11 mouse cellular contexts compared by ENCODE assay signal in genomic region chr1:170771437-170772003, GRCm38 (mm10).
DNase-seq lines count a peak whose midpoint lies in the region; ATAC-seq and TF ChIP-seq lines count a peak whose summit lies in the region.
"Had no signal": no experiment of that assay in that cellular context is flagged by ENCODE, and none has a peak within 500 bp of the region (broad histone marks: within the 10 kb centered on the region; RNA-seq: fewer than 3 reads in every experiment).

No protein-coding gene starts in this region.

- no peak overlapping the region for H3K27ac ChIP-seq in hindbrain, embryonic 16.5 days (ENCODE audit: low read depth, low read length)
- no peak overlapping the region for H3K27ac ChIP-seq in hindbrain, embryonic 13.5 days
- H3K27ac ChIP-seq in lung, embryonic 14.5 days (ENCODE audit: low read depth), result no peak overlapping the region
- H3K27ac ChIP-seq in midbrain, embryonic 14.5 days (replicated peaks; ENCODE audit: low read depth, low read length), result no peak overlapping the region
- no peak overlapping the region for H3K27ac ChIP-seq in hindbrain, postnatal 0 days
- H3K27ac ChIP-seq: hindbrain, embryonic 15.5 days had no signal

- H3K9me3 ChIP-seq in hindbrain, embryonic 16.5 days (ENCODE audit: control insufficient read depth, low read length), result no peaks in the 10 kb centered on the region
- no peaks in the 10 kb centered on the region for H3K9me3 ChIP-seq in hindbrain, embryonic 13.5 days
- no peaks in the 10 kb centered on the region for H3K9me3 ChIP-seq in lung, embryonic 14.5 days (ENCODE audit: low read depth, low read length)
- no peaks in the 10 kb centered on the region for H3K9me3 ChIP-seq in midbrain, embryonic 14.5 days (ENCODE audit: control insufficient read depth, low read length)
- H3K9me3 ChIP-seq in hindbrain, postnatal 0 days (ENCODE audit: low read length), result no peaks in the 10 kb centered on the region
- H3K9me3 ChIP-seq: hindbrain, embryonic 15.5 days had no signal

- no peaks in the 10 kb centered on the region for H3K36me3 ChIP-seq in hindbrain, embryonic 16.5 days (ENCODE audit: control insufficient read depth, insufficient read depth, low read length)
- H3K36me3 ChIP-seq in hindbrain, embryonic 13.5 days, result peaks cover 7% of the 10 kb centered on the region
- no peaks in the 10 kb centered on the region for H3K36me3 ChIP-seq in lung, embryonic 14.5 days (ENCODE audit: insufficient read depth)
- H3K36me3 ChIP-seq in midbrain, embryonic 14.5 days (ENCODE audit: control insufficient read depth, insufficient read depth, low read length), result peaks cover 2% of the 10 kb centered on the region; the same call in 1 of the 2 replicates
- no peaks in the 10 kb centered on the region for H3K36me3 ChIP-seq in hindbrain, postnatal 0 days (ENCODE audit: insufficient read depth, low read length)
- H3K36me3 ChIP-seq: hindbrain, embryonic 15.5 days had no signal

- intact Hi-C loops in heart, postnatal 14 days (cut with DNase I), result loop anchor here (5.0 kb wide), 1 partner anchor 129 kb away; the partner anchor contains the start of gene Olfml2b

- no peaks in the 10 kb centered on the region for H3K4me1 ChIP-seq in hindbrain, embryonic 16.5 days (ENCODE audit: control insufficient read depth, insufficient read depth, low read depth, low read length)
- no peaks in the 10 kb centered on the region for H3K4me1 ChIP-seq in hindbrain, embryonic 13.5 days (replicated peaks)
- no peaks in the 10 kb centered on the region for H3K4me1 ChIP-seq in lung, embryonic 14.5 days (ENCODE audit: insufficient read depth)
- no peaks in the 10 kb centered on the region for H3K4me1 ChIP-seq in midbrain, embryonic 14.5 days (ENCODE audit: control insufficient read depth, insufficient read depth, low read length)
- no peaks in the 10 kb centered on the region for H3K4me1 ChIP-seq in hindbrain, postnatal 0 days (ENCODE audit: insufficient read depth, low read length)
- H3K4me1 ChIP-seq: hindbrain, embryonic 15.5 days had no signal

- peak; percentile 20 to 37 for DNase-seq in heart, postnatal 14 days
- peak; percentile 42 for DNase-seq in lung, embryonic 14.5 days
- DNase-seq in urinary bladder, postnatal 25 days (ENCODE audit: low spot score), result peak; percentile 14
- no peak for DNase-seq in midbrain, embryonic 14.5 days
- no peak for DNase-seq in hindbrain, postnatal 0 days (ENCODE audit: low spot score)
- DNase-seq in frontal cortex, postnatal 36 days (ENCODE audit: low spot score in 2 of 2), result no peak
- DNase-seq: cerebellum, adult 9-10 months had no signal

- ATAC-seq in hindbrain, embryonic 16.5 days, result no peak
- ATAC-seq in hindbrain, embryonic 13.5 days (ENCODE audit: low FRiP score), result no peak
- ATAC-seq in lung, embryonic 14.5 days (ENCODE audit: insufficient read depth), result peak; percentile 36; the same call in 1 of the 2 replicates
- ATAC-seq in midbrain, embryonic 14.5 days (ENCODE audit: low FRiP score, low TSS enrichment), result no peak
- ATAC-seq in hindbrain, postnatal 0 days, result no peak

- peak overlapping the region; percentile 21; the same call in 1 of the 2 replicates for H3K4me2 ChIP-seq in hindbrain, embryonic 16.5 days (ENCODE audit: low read length)
- H3K4me2 ChIP-seq in hindbrain, embryonic 13.5 days, result no peak overlapping the region
- H3K4me2 ChIP-seq in lung, embryonic 14.5 days, result peak overlapping the region; percentile 41
- no peak overlapping the region for H3K4me2 ChIP-seq in midbrain, embryonic 14.5 days (ENCODE audit: low read length)
- H3K4me2 ChIP-seq in hindbrain, postnatal 0 days (ENCODE audit: low read depth, low read length), result no peak overlapping the region
- H3K4me2 ChIP-seq: hindbrain, embryonic 15.5 days had no signal

- H3K9ac ChIP-seq in hindbrain, embryonic 16.5 days (ENCODE audit: low read depth, low read length), result no peak overlapping the region
- H3K9ac ChIP-seq in hindbrain, embryonic 13.5 days, result no peak overlapping the region
- no peak overlapping the region for H3K9ac ChIP-seq in lung, embryonic 14.5 days
- H3K9ac ChIP-seq in midbrain, embryonic 14.5 days (replicated peaks; ENCODE audit: low read length), result no peak overlapping the region
- no peak overlapping the region for H3K9ac ChIP-seq in hindbrain, postnatal 0 days (replicated peaks; ENCODE audit: low read length)
- H3K9ac ChIP-seq: hindbrain, embryonic 15.5 days had no signal

- no peaks in the 10 kb centered on the region for H3K27me3 ChIP-seq in hindbrain, embryonic 16.5 days (replicated peaks; ENCODE audit: control insufficient read depth, insufficient read depth, low read length)
- H3K27me3 ChIP-seq in hindbrain, embryonic 13.5 days, result no peaks in the 10 kb centered on the region
- H3K27me3 ChIP-seq in lung, embryonic 14.5 days (ENCODE audit: insufficient read depth, low read length), result no peaks in the 10 kb centered on the region
- no peaks in the 10 kb centered on the region for H3K27me3 ChIP-seq in midbrain, embryonic 14.5 days (ENCODE audit: control insufficient read depth, insufficient read depth, low read length)
- H3K27me3 ChIP-seq in hindbrain, postnatal 0 days (ENCODE audit: insufficient read depth, low read length), result no peaks in the 10 kb centered on the region
- H3K27me3 ChIP-seq: CH12.LX; hindbrain, embryonic 15.5 days had no signal

- WGBS in hindbrain, embryonic 16.5 days, result 69% methylated on average over 25 of the region's 25 CpGs
- 69% methylated on average over 25 of the region's 25 CpGs for WGBS in hindbrain, embryonic 13.5 days
- 39% methylated on average over 25 of the region's 25 CpGs for WGBS in lung, embryonic 14.5 days
- WGBS in midbrain, embryonic 14.5 days, result 82% methylated on average over 25 of the region's 25 CpGs
- WGBS in hindbrain, postnatal 0 days, result 68% methylated on average over 25 of the region's 25 CpGs

- H3K4me3 ChIP-seq in hindbrain, embryonic 16.5 days (ENCODE audit: low read length), result no peak overlapping the region
- no peak overlapping the region for H3K4me3 ChIP-seq in hindbrain, embryonic 13.5 days
- H3K4me3 ChIP-seq in lung, embryonic 14.5 days (ENCODE audit: low read depth, low read length), result no peak overlapping the region
- H3K4me3 ChIP-seq in midbrain, embryonic 14.5 days (replicated peaks; ENCODE audit: low read depth, low read length), result no peak overlapping the region
- no peak overlapping the region for H3K4me3 ChIP-seq in hindbrain, postnatal 0 days (ENCODE audit: low read length)
- H3K4me3 ChIP-seq: hindbrain, embryonic 15.5 days had no signal

- TF ChIP-seq CTCF in lung, embryonic 14.5 days (IDR thresholded peaks at IDR 0.05; ENCODE audit: low read depth), result no peak
- no peak for TF ChIP-seq CTCF in hindbrain, postnatal 0 days (IDR thresholded peaks at IDR 0.05; ENCODE audit: low read depth)

Comparison
In these comparisons a context has a peak if more than half of its experiments do, and no peak if none do; other contexts are left out.
1. H3K4me2 ChIP-seq: peak in hindbrain, embryonic 16.5 days (single experiment) and lung, embryonic 14.5 days (single experiment); none in hindbrain, embryonic 13.5 days (single experiment), midbrain, embryonic 14.5 days (single experiment) and hindbrain, postnatal 0 days (single experiment).
2. DNase-seq: peak in heart, postnatal 14 days (2 of 2), lung, embryonic 14.5 days (single experiment) and urinary bladder, postnatal 25 days (single experiment); none in midbrain, embryonic 14.5 days (single experiment), hindbrain, postnatal 0 days (single experiment) and frontal cortex, postnatal 36 days (0 of 2).